Mouse (Mus musculus): ENCODE results near the gene Gm3045. TPM values are rescaled to one million over a fixed set of nuclear protein-coding genes. Genes with fewer than 3 reads are reported as not detected.

Gene Gm3045
- polyA plus RNA-seq, 1 experiment from 2014 or later = not detected

GRCm38 (mm10) chr13:56450035-56450434 is 23.6 kb downstream of the Gm3045 start:
- no peaks in the 10 kb centered on the region for H3K36me3 ChIP-seq (ENCODE audit: control insufficient read depth, insufficient read depth, low read length)
- no peak overlapping the region for H3K27ac ChIP-seq (ENCODE audit: low read depth, low read length)
- H3K4me3 ChIP-seq (ENCODE audit: low read depth, low read length) = no peak overlapping the region
- DNase-seq (ENCODE audit: low spot score) = no peak
- no peak overlapping the region for H3K4me2 ChIP-seq (ENCODE audit: low read depth)
- ATAC-seq (ENCODE audit: insufficient read depth, low FRiP score, low TSS enrichment) = no peak
- no peaks in the 10 kb centered on the region for H3K9me3 ChIP-seq (ENCODE audit: control insufficient read depth, low read length)
- H3K9ac ChIP-seq (ENCODE audit: low read length) = no peak overlapping the region
- 87% methylated on average over 8 of the region's 8 CpGs for WGBS
- no peaks in the 10 kb centered on the region for H3K4me1 ChIP-seq (ENCODE audit: control insufficient read depth, insufficient read depth, low read length)
- no peaks in the 10 kb centered on the region for H3K27me3 ChIP-seq (ENCODE audit: control insufficient read depth, insufficient read depth, low read length)

- no peak overlapping the region for H3K9ac ChIP-seq (ENCODE audit: low read length)
- no peaks in the 10 kb centered on the region for H3K36me3 ChIP-seq (ENCODE audit: control insufficient read depth, insufficient read depth, low read length)
- no peaks in the 10 kb centered on the region for H3K27me3 ChIP-seq (ENCODE audit: control insufficient read depth, insufficient read depth, low read length)
- H3K9me3 ChIP-seq (ENCODE audit: control insufficient read depth, low read length) = no peaks in the 10 kb centered on the region
- DNase-seq (ENCODE audit: low spot score) (no peak), ATAC-seq (ENCODE audit: insufficient read depth, low FRiP score, low TSS enrichment) (no peak)
- no peak overlapping the region for H3K4me2 ChIP-seq (ENCODE audit: low read depth)
- no peaks in the 10 kb centered on the region for H3K4me1 ChIP-seq (ENCODE audit: control insufficient read depth, insufficient read depth, low read length)
- H3K4me3 ChIP-seq (ENCODE audit: low read depth, low read length) = no peak overlapping the region
- 31% methylated on average over 9 of the region's 9 CpGs for WGBS
- H3K27ac ChIP-seq (ENCODE audit: low read depth, low read length) = no peak overlapping the region
These were observed 31.6 kb downstream of the Gm3045 start for GRCm38 (mm10) chr13:56458001-56458400.

DNA sequence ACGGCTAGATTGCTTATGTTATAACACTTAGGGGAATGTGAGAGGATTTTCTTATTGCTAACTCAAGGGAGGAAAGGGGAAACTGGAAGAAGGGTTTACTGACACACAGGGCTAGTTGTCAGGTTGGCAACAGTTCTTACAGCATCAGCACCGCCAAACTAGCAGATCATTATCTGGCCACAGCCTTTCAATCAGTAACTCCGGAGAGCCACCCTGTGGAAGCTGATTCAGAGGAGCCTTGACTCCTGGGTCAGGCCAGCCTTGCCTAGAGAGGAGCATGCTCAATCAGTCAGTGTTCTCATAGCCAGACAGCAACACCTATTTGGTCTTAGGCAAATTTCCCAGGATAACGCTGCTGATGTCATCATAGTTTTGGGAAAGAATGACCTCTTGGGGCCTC is 35.1 kb downstream of the Gm3045 start:
- H3K4me3 ChIP-seq (ENCODE audit: low read depth, low read length) = no peak overlapping the region
- ATAC-seq (ENCODE audit: insufficient read depth, low FRiP score, low TSS enrichment) (no peak), DNase-seq (ENCODE audit: low spot score) (no peak)
- no peak overlapping the region for H3K27ac ChIP-seq (ENCODE audit: low read depth, low read length)
- H3K27me3 ChIP-seq (ENCODE audit: control insufficient read depth, insufficient read depth, low read length) = no peaks in the 10 kb centered on the region
- H3K9ac ChIP-seq (ENCODE audit: low read length) = no peak overlapping the region
- H3K4me1 ChIP-seq (ENCODE audit: control insufficient read depth, insufficient read depth, low read length) = no peaks in the 10 kb centered on the region
- no peak overlapping the region for H3K4me2 ChIP-seq (ENCODE audit: low read depth)
- 89% methylated on average over 4 of the region's 4 CpGs for WGBS
- H3K9me3 ChIP-seq (ENCODE audit: control insufficient read depth, low read length) = no peaks in the 10 kb centered on the region
- no peaks in the 10 kb centered on the region for H3K36me3 ChIP-seq (ENCODE audit: control insufficient read depth, insufficient read depth, low read length)

DNA sequence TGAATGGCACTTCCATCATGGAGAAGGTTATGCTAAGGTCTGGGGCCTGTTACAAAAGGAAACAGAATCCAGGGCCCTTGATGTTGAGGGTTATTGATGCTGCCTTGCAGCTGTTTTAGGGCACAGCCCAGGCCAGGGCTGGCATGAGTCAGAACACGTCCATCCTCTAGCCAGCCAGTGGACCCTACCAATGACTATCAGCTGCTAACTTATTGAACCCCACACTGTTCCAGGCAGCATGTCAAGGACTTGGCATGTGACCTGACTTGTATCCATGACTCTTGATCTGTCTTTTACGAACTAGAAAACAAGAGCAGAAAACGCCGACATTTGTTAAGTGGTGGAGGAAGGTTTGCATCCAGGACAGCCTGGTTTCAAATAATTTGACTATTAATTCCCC is 36.4 kb downstream of the Gm3045 start:
- Histone ChIP-seq H3K9ac (ENCODE audit: low read length) (no peak overlapping the region), H3K4me1 (ENCODE audit: control insufficient read depth, insufficient read depth, low read length) (no peaks in the 10 kb centered on the region), H3K27me3 (ENCODE audit: control insufficient read depth, insufficient read depth, low read length) (no peaks in the 10 kb centered on the region), H3K27ac (ENCODE audit: low read depth, low read length) (no peak overlapping the region), H3K4me3 (ENCODE audit: low read depth, low read length) (no peak overlapping the region), H3K4me2 (ENCODE audit: low read depth) (no peak overlapping the region), H3K9me3 (ENCODE audit: control insufficient read depth, low read length) (no peaks in the 10 kb centered on the region), H3K36me3 (ENCODE audit: control insufficient read depth, insufficient read depth, low read length) (no peaks in the 10 kb centered on the region)
- no peak for DNase-seq (ENCODE audit: low spot score)
- WGBS = 86% methylated on average over 4 of the region's 4 CpGs
- ATAC-seq (ENCODE audit: insufficient read depth, low FRiP score, low TSS enrichment) = no peak

DNA sequence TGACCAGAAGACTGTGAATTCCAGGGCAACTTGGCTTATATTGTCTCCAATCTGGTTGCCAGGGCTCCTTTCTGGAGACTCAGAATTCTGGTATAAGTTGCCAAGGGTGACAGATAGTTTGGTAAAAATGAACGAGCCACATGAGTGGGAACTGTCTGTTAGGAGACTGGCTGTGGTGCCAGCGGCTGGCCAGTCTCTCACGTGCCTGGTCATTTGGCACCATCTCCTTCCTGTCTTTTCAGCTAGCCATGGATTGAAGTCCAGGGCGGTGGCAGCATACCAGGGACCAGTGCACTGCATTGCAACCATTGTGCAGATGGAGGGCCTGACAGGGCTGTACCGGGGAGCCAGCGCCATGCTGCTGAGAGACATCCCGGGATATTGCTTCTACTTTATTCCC is 36.9 kb downstream of the Gm3045 start:
- Histone ChIP-seq H3K9ac (ENCODE audit: low read length) (no peak overlapping the region), H3K36me3 (ENCODE audit: control insufficient read depth, insufficient read depth, low read length) (no peaks in the 10 kb centered on the region), H3K9me3 (ENCODE audit: control insufficient read depth, low read length) (no peaks in the 10 kb centered on the region), H3K27me3 (ENCODE audit: control insufficient read depth, insufficient read depth, low read length) (no peaks in the 10 kb centered on the region), H3K27ac (ENCODE audit: low read depth, low read length) (no peak overlapping the region), H3K4me1 (ENCODE audit: control insufficient read depth, insufficient read depth, low read length) (no peaks in the 10 kb centered on the region), H3K4me2 (ENCODE audit: low read depth) (no peak overlapping the region), H3K4me3 (ENCODE audit: low read depth, low read length) (no peak overlapping the region)
- WGBS = 91% methylated on average over 7 of the region's 7 CpGs
- ATAC-seq (ENCODE audit: insufficient read depth, low FRiP score, low TSS enrichment) = no peak
- DNase-seq (ENCODE audit: low spot score) = no peak

DNA sequence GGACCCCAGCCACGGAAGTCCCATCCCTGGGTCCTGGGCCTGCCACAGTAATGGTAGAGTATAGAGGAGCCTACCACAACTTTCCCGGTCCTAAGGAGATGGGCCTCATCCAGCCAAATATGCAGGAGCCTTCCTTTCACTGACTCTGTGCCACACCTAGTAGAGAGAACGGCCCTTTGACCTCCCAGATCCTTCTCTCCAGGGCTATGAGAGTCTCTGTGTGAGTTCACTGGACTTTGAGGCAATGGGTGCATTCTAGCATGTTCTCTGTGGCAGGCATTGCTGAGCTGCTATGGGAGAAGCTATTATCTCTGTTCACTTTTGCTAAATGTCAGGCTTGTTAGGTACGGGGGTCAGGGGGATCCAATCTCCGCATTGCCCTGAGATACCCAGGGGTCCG is 37.4 kb downstream of the Gm3045 start:
- DNase-seq (ENCODE audit: low spot score) = no peak
- H3K4me3 ChIP-seq (ENCODE audit: low read depth, low read length) = no peak overlapping the region

GRCm38 (mm10) chr13:56467786-56468185 is 41.4 kb downstream of the Gm3045 start:
- Histone ChIP-seq H3K27me3 (ENCODE audit: control insufficient read depth, insufficient read depth, low read length) (no peaks in the 10 kb centered on the region), H3K36me3 (ENCODE audit: control insufficient read depth, insufficient read depth, low read length) (no peaks in the 10 kb centered on the region)

More for the DNA sequence above, 37.4 kb downstream of the Gm3045 start:
- ATAC-seq (ENCODE audit: insufficient read depth, low FRiP score, low TSS enrichment) = no peak
- H3K9ac ChIP-seq (ENCODE audit: low read length) = no peak overlapping the region
- no peaks in the 10 kb centered on the region for H3K4me1 ChIP-seq (ENCODE audit: control insufficient read depth, insufficient read depth, low read length)
- no peaks in the 10 kb centered on the region for H3K36me3 ChIP-seq (ENCODE audit: control insufficient read depth, insufficient read depth, low read length)
- 64% methylated on average over 6 of the region's 6 CpGs for WGBS
- H3K27me3 ChIP-seq (ENCODE audit: control insufficient read depth, insufficient read depth, low read length) = no peaks in the 10 kb centered on the region
- H3K27ac ChIP-seq (ENCODE audit: low read depth, low read length) = no peak overlapping the region
- no peaks in the 10 kb centered on the region for H3K9me3 ChIP-seq (ENCODE audit: control insufficient read depth, low read length)
- no peak overlapping the region for H3K4me2 ChIP-seq (ENCODE audit: low read depth)

GRCm38 (mm10) chr13:56468536-56468935 is 42.1 kb downstream of the Gm3045 start:
- Histone ChIP-seq H3K27me3 (ENCODE audit: control insufficient read depth, insufficient read depth, low read length) (no peaks in the 10 kb centered on the region), H3K9me3 (ENCODE audit: control insufficient read depth, low read length) (no peaks in the 10 kb centered on the region), H3K9ac (ENCODE audit: low read length) (no peak overlapping the region), H3K27ac (ENCODE audit: low read depth, low read length) (no peak overlapping the region), H3K4me3 (ENCODE audit: low read depth, low read length) (no peak overlapping the region), H3K4me2 (ENCODE audit: low read depth) (no peak overlapping the region), H3K4me1 (ENCODE audit: control insufficient read depth, insufficient read depth, low read length) (no peaks in the 10 kb centered on the region), H3K36me3 (ENCODE audit: control insufficient read depth, insufficient read depth, low read length) (no peaks in the 10 kb centered on the region)
- ATAC-seq (ENCODE audit: insufficient read depth, low FRiP score, low TSS enrichment) (no peak), DNase-seq (ENCODE audit: low spot score) (no peak)
- 92% methylated on average over 4 of the region's 4 CpGs for WGBS

More at GRCm38 (mm10) chr13:56467786-56468185, 41.4 kb downstream of the Gm3045 start:
- 93% methylated on average over 7 of the region's 7 CpGs for WGBS
- no peaks in the 10 kb centered on the region for H3K9me3 ChIP-seq (ENCODE audit: control insufficient read depth, low read length)
- no peak overlapping the region for H3K4me2 ChIP-seq (ENCODE audit: low read depth)
- DNase-seq (ENCODE audit: low spot score) = no peak
- no peak overlapping the region for H3K9ac ChIP-seq (ENCODE audit: low read length)
- H3K27ac ChIP-seq (ENCODE audit: low read depth, low read length) = no peak overlapping the region
- ATAC-seq (ENCODE audit: insufficient read depth, low FRiP score, low TSS enrichment) = no peak
- H3K4me1 ChIP-seq (ENCODE audit: control insufficient read depth, insufficient read depth, low read length) = no peaks in the 10 kb centered on the region
- no peak overlapping the region for H3K4me3 ChIP-seq (ENCODE audit: low read depth, low read length)

GRCm38 (mm10) chr13:56471211-56471610 is 44.8 kb downstream of the Gm3045 start:
- no peak overlapping the region for H3K4me2 ChIP-seq (ENCODE audit: low read depth)
- ATAC-seq (ENCODE audit: insufficient read depth, low FRiP score, low TSS enrichment) (no peak), DNase-seq (ENCODE audit: low spot score) (no peak)
- H3K4me3 ChIP-seq (ENCODE audit: low read depth, low read length) = no peak overlapping the region
- no peaks in the 10 kb centered on the region for H3K9me3 ChIP-seq (ENCODE audit: control insufficient read depth, low read length)
- H3K9ac ChIP-seq (ENCODE audit: low read length) = no peak overlapping the region
- no peaks in the 10 kb centered on the region for H3K27me3 ChIP-seq (ENCODE audit: control insufficient read depth, insufficient read depth, low read length)
- H3K36me3 ChIP-seq (ENCODE audit: control insufficient read depth, insufficient read depth, low read length) = no peaks in the 10 kb centered on the region
- 89% methylated on average over 6 of the region's 6 CpGs for WGBS
- no peak overlapping the region for H3K27ac ChIP-seq (ENCODE audit: low read depth, low read length)
- no peaks in the 10 kb centered on the region for H3K4me1 ChIP-seq (ENCODE audit: control insufficient read depth, insufficient read depth, low read length)
